Mouse (Mus musculus) fat pad, adult 2 months (tissue): Measurements from ENCODE around the gene Gpd2.

Experiments
- DNase-seq: peaks from one replicate; pipeline ENCODE4 v3.0.0-alpha.2; 2011; ENCODE audit warnings: low read depth, low spot score; ENCODE audit errors: extremely low read depth

Gene Gpd2

DNA sequence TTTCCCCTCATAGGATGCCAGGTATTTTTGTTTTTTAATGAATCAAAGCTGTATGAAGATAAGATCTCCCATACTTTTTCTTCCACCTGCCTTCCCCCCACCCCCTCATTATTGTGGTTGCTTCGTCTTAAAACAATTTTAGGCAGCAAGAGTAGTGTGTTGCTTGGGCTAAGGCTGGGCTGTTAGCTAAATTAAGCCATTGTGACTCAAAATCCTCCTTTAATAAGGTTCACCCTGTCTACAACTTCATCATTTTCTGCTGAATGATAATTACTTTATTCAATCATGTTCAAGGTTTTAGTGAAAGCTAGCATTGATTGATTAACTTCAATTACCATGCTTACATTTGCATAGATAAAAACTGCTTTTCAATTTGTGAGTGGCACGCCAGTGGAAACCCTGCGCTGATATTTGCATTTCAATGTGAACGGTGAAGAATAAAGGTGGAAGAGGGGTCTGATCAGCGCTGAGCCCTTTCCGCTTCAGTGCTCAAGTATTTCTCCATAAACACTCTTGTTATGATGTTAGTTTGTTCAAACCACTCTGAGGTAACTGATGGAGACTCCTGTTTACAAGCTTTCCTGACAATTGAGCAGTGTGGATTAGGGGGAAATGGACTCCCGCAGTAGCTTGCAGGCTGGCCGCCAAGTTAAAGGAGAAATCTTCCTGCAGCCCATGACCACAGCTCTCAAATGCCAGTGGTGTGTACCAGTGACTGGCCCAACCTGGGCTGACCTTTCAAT is 140.9 kb downstream of the Gpd2 start:
- DNase-seq, result no peak

DNA sequence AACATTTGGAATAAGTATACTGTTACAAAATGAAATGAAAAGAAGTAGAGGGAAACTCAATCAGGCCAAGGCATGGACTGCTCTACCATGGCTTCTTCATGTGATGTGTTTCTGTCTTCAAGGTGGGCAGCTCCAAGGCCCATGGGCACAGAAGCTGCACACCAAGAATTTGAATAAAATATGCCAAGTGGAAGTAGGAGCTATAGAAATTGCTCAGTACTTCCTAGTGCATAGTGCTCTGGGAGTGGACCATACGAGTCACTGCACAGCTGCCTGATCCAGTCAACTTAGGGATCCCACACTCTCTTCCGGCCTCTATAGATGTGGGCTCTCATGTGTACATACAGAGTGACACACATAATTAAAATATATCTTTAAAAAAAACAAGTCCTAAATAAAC is 147.2 kb downstream of the Gpd2 start:
- no peak for DNase-seq

DNA sequence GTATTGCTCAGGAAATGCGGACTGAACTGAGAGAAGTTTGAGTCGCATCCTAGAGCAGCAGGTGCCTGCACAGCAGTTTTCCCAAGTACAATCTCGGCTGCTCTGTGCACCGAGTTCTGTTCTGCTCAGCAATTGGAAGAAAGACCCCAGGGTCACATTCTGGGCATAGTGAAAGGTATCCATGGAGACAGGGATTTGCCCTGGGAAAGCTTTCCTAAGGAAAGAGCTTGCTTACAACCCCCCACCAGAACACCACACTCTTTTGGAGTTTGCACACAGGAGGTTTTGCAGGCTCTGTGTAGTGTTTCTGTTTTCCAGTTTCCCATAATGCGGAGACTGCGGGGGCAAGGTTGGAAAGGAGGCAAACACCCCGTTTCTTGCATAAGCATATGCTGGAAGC is 150.4 kb downstream of the Gpd2 start:
- DNase-seq, result no peak

DNA sequence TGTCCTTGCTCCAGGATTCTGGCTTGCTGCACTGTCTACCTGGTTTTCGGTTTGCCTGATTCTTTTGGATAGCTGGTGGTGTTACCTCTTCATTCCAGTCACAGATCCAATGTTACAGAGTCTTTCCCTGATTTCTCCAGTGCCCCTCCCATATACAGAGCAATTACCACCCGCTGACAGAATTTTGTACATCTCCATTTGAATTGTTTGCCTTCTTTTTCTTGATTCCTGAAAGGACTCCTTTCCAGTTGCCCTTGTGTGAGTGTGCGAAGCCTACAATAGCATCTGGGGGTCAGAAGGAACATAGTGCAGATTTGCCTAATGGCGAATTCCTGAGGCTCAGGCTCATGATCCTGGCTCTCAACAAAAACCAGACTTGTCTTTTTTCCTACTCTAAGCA is 157.6 kb downstream of the Gpd2 start:
- no peak for DNase-seq

DNA sequence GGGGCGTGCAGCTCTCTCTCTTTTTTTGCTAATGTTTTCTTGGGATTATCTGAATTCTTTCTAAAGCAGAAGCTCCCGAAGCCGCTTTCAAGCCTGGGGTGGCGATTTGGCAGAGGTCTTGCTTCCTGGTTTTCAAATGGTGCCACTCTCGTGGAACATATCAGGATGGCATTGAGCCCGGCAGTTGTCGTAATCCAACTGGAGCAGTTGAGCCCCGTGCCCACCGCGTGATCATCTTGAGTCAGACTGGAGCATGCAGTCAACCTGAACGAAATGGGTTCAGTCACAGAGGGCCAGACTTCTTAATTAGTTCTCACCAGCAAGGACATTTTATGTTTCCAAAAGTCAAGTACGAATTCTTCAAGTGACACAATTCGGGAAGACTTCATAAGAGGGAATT is 158.6 kb downstream of the Gpd2 start:
- no peak for DNase-seq

DNA sequence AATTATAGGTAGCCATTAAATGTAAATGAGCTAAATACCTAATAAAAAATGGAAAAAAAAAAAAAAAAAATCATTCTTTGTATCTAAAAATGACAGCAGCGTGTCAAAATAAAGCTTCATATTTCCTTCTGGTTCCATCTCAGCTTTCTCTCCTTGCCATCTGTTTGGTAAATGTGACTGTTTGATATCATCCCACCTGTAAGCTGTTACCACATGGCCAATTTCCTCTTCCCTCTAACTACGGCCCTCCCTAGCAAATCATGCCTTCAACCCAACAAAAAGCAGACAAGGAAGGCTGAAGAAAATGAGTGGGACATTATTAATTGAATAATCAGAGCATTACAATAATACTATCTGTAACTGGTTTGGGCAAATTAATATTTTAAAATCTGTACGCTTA is 160.3 kb downstream of the Gpd2 start:
- DNase-seq, result no peak

DNA sequence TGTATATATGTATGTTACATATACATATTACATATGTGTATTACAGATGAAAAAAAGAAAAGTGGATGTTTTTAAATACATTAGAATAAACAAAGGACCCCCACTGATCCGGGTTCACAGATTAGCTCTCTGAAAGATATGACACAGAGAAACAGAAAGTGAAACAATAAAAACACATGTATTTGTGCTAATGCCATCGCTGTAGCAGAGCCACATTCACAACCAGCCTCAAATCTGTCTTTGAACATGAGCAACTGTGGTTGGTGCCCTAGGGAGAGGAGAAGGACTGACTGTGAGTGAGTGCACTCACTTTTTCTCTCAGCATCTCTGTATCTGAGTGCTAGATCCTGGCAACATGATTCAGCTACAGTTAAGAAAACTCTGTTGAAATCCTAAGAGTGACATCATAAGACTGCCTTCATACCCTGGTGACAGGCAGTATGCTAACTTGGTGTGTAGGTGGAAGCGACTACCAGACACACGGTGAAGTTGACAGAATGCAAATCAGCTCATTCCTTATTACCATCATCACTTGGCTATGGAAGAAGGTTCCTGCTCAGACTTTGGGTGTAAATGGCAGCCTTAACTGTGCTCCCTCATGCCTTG is 170.1 kb downstream of the Gpd2 start:
- DNase-seq, result peak; percentile 4

DNA sequence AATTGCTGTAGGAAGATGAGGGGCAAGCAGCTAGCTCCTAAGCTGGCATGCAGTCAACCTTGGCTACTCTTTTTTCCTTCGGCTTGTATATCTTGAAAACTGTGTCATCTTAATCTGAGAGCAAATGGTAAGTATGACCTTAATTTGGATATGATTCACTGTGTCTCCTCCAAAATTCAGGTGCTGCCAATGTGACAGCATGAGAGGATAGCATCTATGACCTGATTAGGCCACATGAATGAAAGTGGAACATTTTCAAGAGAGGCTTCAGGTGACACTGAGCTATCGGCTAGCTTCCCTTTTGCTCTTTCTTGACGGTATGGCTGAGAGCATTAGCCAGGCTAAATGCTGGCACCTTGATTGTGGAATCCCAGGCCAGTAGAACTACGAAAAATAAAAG is 171.0 kb downstream of the Gpd2 start:
- no peak for DNase-seq

DNA sequence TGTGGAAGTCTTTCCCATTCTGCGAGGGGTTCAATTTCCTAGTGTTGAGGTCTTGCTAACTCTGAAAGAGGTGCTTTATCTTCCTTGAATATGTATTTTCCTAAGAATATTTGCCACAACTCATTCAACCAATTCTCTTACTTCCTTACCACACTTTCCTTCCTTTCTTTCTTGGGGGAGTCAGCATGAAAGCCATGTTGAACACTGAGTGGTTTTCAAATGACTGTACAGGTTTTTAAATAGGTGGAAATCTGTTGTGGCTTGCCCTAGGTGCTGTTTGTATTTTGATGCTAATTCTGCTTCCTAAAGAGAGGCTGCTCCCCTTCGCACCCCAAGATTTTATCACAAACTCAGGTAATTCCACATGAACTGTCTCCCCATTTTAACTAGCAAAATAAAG is 174.1 kb downstream of the Gpd2 start:
- DNase-seq, result no peak

DNA sequence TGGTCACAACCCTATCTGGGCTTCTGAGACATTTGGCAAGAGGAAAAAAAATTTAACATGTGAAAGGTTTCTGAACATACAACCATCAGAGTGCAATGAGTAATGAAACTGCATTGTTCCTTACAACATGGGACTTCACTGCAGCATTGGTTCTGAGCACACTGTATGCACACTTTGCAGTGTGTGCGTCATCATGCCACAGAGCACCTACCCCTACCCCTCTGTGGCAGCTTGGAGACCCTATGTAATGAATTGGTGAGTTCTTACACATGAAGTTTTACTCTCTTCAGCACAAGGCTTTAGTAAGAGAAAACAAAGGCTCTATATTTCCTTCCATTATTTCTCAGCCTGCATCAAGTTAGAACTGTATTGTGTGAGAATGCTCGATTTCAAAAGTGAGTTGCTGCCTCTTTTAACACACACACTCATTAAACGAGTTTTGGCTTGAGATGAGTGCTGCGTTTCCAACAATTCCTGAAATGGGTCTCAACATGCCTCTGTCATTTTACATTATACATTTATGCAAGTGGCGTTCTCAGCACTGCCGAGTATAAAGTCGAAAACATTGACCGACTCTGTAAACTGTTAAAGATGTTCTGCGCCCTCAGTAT is 177.2 kb downstream of the Gpd2 start:
- DNase-seq, result peak; percentile 13

DNA sequence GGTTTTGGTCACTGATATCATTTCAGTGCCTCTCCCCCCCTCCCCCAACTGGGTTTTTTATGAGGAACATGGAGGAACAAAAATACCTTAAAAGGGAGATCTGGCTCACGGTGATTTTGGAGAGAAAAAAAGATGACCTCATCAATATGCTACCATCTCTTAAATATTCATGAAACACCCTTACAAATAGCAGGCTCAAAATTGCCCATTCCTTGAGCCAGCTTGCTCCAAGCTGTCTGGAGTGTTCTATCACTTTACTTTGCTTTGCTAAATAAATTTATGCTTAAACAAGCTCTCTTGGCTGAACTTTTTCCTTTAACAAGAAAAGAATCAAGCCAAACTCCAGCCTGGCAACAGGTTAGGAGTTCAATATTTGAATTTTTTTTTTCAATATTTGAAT is 179.3 kb downstream of the Gpd2 start:
- no peak for DNase-seq
